Mouse (Mus musculus): ENCODE data around the gene Gmds.

- TF ChIP-seq POLR2A (IDR thresholded peaks at IDR 0.05; ENCODE audit: low read depth, low read length) (no peak), CTCF (IDR thresholded peaks at IDR 0.05; ENCODE audit: extremely low read depth, insufficient read length, insufficient replicate concordance, low read depth, low read length) (no peak)
These were observed 513.4 kb downstream of the Gmds start for GRCm38 (mm10) chr13:31825180-31825579.
